Mouse (Mus musculus) naive thymus-derived CD4-positive, alpha-beta T cell, adult 5 months (primary cell): ENCODE measurements around the gene Ints14. TPM values are rescaled to one million over a fixed set of nuclear protein-coding genes. Genes with fewer than 3 reads are reported as not detected.

Source experiments
- polyA plus RNA-seq: library from polyadenylated mRNA; unstranded; fragments of 100-300 nt; shearing (Covaris generic); gene quantifications from one replicate; pipeline ENCODE4 v1.2.1, GENCODE M21; 2017

Ints14 gene
- 47.0 TPM for polyA plus RNA-seq

GRCm38 (mm10) chr9:64960117-64960977 lies at the start of gene Ints14:
Ints14 (plus strand) TSS chr9:64960905.

DNA sequence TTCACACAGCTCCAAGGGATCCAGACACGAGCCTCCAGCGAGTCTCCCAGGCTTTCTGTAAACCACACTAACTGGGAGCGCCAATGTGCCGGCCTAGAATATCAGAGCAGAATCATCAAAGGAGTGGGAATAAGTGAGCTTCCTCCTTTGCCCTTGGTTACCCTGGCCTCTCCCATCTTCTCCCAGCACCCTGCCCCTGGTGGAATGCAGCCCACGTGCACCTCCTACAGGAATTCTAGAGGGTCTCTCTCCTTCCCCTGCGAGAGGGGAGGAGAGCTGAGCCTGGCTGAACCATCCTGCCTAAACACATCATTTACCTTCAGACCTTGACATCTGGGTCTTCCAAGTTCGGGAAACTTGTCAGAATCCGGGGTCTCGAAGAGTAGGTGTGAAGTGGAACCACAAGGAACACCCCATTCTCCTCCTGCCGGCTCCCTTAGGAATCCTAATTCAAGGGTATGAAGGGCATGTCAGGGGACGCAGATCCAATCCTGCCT lies 9.5 kb upstream of the Ints14 start, which contains the start of gene Slc24a1:
Gene Slc24a1, minus strand, starts transcription at position 447 of the 497 bp plus-strand sequence.

DNA sequence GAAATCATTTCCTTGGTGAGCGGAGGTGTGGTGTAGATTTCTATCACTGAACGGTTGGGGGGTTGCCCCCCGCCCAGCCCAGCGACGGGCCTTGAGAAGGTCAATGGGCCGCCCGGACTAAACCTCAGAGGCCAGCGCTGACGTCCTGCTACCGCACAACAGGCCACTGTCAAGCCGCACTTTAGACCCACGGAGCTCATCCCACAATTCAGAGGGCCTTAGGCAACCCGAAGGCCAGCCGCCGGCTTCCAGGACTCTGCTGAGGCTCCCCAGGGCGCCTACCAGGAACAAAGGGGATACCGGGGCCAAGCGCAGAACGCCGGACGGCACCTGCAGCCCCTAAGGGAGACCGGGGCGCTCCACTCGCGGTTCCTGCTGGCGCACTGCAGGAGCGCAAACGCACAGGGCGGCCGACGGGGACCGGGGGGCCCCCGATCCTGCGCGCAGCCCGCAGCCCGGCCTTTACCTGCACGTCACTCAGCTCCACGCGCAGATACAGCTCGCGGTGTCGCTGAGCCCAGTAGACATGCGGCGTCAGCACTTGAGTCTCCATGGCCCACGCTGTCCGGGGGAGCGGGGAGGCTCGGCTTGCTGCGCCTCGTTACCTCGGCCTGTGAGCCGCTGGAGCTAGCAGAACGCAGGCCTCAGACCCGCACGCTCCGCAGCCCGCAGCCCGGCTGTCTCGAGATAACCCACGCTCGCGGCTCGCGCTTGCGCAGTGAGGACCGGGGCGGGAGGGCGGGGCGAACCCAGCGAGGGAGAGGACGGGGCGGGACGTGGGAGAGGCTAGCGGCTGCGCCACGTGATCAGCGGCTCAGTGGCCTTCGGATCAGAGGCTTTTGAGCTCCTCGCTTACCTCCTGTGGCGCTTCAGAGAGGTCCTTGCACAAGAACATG lies 60.5 kb downstream of the Ints14 start, which contains the start of gene Hacd3:
Gene Hacd3, minus strand, starts transcription at position 703 of the 896 bp plus-strand sequence.

GRCm38 (mm10) chr9:65032269-65033108 lies 71.8 kb downstream of the Ints14 start, which contains the start of gene Dpp8:
Dpp8 (plus strand) TSS chr9:65032414.

Other genes starting within 250 kb of the Ints14 start
- gene Rab11a, start 223.1 kb upstream of the Ints14 start, polyA plus RNA-seq = 223 TPM
- 93.5 TPM for gene Dennd4a, start 149.6 kb upstream of the Ints14 start, polyA plus RNA-seq
- gene Slc24a1, start 9.3 kb upstream of the Ints14 start, polyA plus RNA-seq = 0.12 TPM
- 77.1 TPM for gene Hacd3, start 60.8 kb downstream of the Ints14 start, polyA plus RNA-seq
- gene Dpp8, start 71.5 kb downstream of the Ints14 start, polyA plus RNA-seq = 50.9 TPM
- gene Igdcc4, start 140.6 kb downstream of the Ints14 start, polyA plus RNA-seq = not detected
- gene Igdcc3, start 180.3 kb downstream of the Ints14 start, polyA plus RNA-seq = not detected
- gene Parp16, start 234.4 kb downstream of the Ints14 start, polyA plus RNA-seq = 6.1 TPM